Mouse (Mus musculus) kidney, embryonic 16.5 days (tissue): ENCODE data around the gene Rpl3. TPM values are rescaled to one million over a fixed set of nuclear protein-coding genes. Genes with fewer than 3 reads are reported as not detected.

Source experiments
- ATAC-seq: fragments of 200-750 bp; cut with Nextera tagmentation; 2 replicates; pipeline ENCODE4 v1.8.0; 2017; ENCODE audit warnings: moderate TSS enrichment; ENCODE audit not compliant: low FRiP score, low TSS enrichment
- H3K27ac ChIP-seq: fragments of 300-500 bp; sonication (generic); 2 replicates; pipeline ENCODE4 v1.5.1; 2014; ENCODE audit warnings: low read length
- H3K27me3 ChIP-seq: fragments of 300-500 bp; sonication (generic); 2 replicates; pipeline ENCODE4 v1.6.1; 2014; ENCODE audit warnings: low read length, control low read depth, mixed read lengths; ENCODE audit not compliant: insufficient read depth
- H3K36me3 ChIP-seq: fragments of 300-500 bp; sonication (generic); 2 replicates; pipeline ENCODE4 v1.6.1; 2014; ENCODE audit warnings: low read length, control low read depth, mixed read lengths; ENCODE audit not compliant: insufficient read depth
- H3K4me1 ChIP-seq: fragments of 300-500 bp; sonication (generic); 2 replicates; pipeline ENCODE4 v1.6.1; 2014; ENCODE audit warnings: low read length, control low read depth, mixed read lengths; ENCODE audit not compliant: insufficient read depth
- H3K4me2 ChIP-seq: fragments of 300-500 bp; sonication (generic); replicated peaks from 2 replicates; pipeline ENCODE4 v1.6.1; 2014; ENCODE audit warnings: low read depth, low read length
- H3K4me3 ChIP-seq: fragments of 300-500 bp; sonication (generic); 2 replicates; pipeline ENCODE4 v1.5.1; 2014; ENCODE audit warnings: mild to moderate bottlenecking, low read length
- H3K9ac ChIP-seq: fragments of 300-500 bp; sonication (generic); replicated peaks from 2 replicates; pipeline ENCODE4 v1.6.1; 2014; ENCODE audit warnings: low read length
- H3K9me3 ChIP-seq: fragments of 300-500 bp; sonication (generic); 2 replicates; pipeline ENCODE4 v1.6.1; 2016; ENCODE audit warnings: low read length, control low read depth
- WGBS: fragments of 180-500 bp; shearing (Covaris S2); extraction: QIAGEN DNeasy Blood & Tissue Kit; methylation state at CpG from one replicate; pipeline ENCODE4 v1.1.7; 2014; 5-methylcytosine and 5-hydroxymethylcytosine counted together
- polyA plus RNA-seq: library from polyadenylated mRNA; unstranded; fragments of >200 nt; fragmentation: Nextera tagmentation; extraction: Ambion mirVana; gene quantifications from 2 replicates; pipeline ENCODE4 v1.2.1, GENCODE M21; 2015

Gene Rpl3
- polyA plus RNA-seq, 1 experiment from 2014 or later: 1,131 TPM

DNA sequence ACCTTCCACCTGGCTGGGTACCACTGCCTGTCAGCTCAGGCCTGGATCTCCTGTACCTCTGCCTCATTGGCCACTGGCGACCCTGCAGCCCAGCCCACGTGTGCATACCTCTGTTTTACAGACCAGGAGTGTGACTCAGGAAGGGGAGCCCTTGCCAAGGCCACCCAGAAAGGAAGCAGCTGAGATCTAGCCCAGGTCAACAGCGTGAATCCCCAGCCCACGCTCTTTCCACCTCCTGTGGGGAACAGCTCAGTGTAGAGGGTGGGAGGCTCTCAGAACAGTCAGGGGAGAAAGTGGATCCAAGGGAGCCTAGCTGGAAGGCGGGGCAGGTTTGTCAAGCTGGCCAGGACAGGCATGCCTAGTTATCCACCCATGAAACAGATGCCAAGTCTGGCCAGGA, 28.8 kb downstream of the Rpl3 start:
- no peak for ATAC-seq
- Histone ChIP-seq H3K9me3 (no peaks in the 10 kb centered on the region; the same call in 1 of the 2 replicates), H3K27ac (no peak overlapping the region), H3K36me3 (no peaks in the 10 kb centered on the region), H3K9ac (no peak overlapping the region), H3K4me1 (peaks cover 9% of the 10 kb centered on the region), H3K27me3 (no peaks in the 10 kb centered on the region), H3K4me3 (no peak overlapping the region), H3K4me2 (no peak overlapping the region)
- whole genome bisulfite sequencing: 32% methylated on average over 5 of the region's 5 CpGs

DNA sequence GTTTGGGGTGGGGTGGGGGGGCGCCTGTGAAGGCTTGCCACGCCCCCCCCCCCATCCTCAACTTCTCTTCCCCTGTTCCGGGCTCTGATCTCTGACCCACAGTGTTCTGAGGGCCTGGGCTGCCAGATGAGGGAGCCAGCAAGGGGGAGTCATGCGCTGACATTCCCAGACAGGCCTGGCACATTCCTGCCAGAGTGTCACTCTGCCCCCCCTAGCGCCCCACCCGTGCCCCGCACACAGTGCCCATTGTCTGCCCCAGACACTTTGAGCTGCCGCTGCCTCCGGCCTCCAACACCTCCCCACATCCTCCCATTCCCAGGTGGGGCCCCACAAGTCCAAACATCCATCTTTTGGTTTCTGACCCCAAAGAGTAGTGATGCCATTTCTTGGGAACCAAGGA, 29.3 kb downstream of the Rpl3 start:
- no peak overlapping the region for H3K9ac ChIP-seq
- no peaks in the 10 kb centered on the region for H3K36me3 ChIP-seq
- H3K4me3 ChIP-seq: no peak overlapping the region
- no peaks in the 10 kb centered on the region for H3K27me3 ChIP-seq
- 75% methylated on average over 7 of the region's 9 CpGs for WGBS
- peaks cover 9% of the 10 kb centered on the region for H3K4me1 ChIP-seq
- no peak overlapping the region for H3K4me2 ChIP-seq
- H3K27ac ChIP-seq: no peak overlapping the region
- no peaks in the 10 kb centered on the region; the same call in 1 of the 2 replicates for H3K9me3 ChIP-seq
- no peak for ATAC-seq

DNA sequence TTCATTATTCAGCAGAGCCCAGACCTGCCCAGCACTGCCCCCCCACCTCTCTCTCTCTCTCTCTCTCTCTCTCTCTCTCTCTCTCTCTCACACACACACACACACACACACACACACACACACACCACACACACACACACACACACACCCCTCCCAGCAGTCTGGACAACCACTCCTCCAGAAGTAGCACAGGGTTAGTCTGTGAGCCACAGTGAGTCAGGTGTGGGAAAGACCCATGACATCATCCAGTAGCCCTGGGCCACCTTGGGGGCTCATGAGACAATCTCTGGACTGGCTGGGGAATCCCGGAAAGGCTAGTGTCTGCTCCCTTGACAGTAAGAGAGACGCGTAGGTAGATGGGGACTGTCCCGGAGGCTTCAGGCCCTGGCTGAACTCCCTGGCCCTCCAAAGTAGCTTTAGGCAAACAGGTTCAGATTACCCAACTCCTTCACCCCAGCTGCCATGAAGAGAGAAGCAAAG, 30.6 kb downstream of the Rpl3 start:
- H3K27me3 ChIP-seq: no peaks in the 10 kb centered on the region
- no peak overlapping the region for H3K4me3 ChIP-seq
- H3K36me3 ChIP-seq: no peaks in the 10 kb centered on the region
- H3K27ac ChIP-seq: no peak overlapping the region
- H3K9me3 ChIP-seq: no peaks in the 10 kb centered on the region; the same call in 1 of the 2 replicates
- peaks cover 9% of the 10 kb centered on the region for H3K4me1 ChIP-seq
- H3K4me2 ChIP-seq: no peak overlapping the region
- no peak for ATAC-seq
- H3K9ac ChIP-seq: no peak overlapping the region
- WGBS: 84% methylated on average over 4 of the region's 4 CpGs

DNA sequence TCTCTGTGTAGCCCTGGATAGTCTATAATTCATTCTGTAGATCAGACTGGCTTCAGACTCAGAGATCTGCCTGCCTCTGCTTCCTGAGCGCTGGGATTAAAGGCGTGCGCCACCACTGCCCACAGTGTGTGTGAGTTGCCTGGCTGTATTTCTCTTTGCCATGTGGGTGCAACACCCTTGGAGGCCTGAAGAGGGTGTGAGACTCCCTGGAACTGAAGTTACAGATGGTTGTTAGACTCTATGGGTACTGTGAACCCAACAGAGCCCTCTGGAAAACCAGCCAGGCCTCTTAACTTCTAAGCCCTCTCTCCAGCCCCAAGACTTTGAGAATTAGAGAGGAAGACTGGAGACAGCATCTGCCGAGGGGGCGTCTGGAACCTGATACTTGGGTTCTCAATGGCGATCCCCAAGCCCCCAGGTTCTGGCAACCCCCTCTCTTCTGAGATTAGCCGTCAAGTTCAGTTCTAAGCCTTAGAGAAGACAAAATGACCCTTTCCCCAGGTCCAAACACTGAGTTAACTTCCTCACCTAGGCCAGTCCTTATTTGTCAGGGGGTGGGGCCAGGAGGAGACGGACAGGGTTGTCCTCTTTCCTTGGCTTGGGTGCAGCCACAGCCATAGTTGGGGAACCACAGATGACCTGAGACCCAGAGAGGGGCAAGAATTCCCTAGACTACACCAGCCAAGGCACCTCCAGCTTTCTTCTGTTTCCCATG, 31.2 kb downstream of the Rpl3 start:
- no peaks in the 10 kb centered on the region; the same call in 1 of the 2 replicates for H3K9me3 ChIP-seq
- H3K27me3 ChIP-seq: no peaks in the 10 kb centered on the region
- H3K9ac ChIP-seq: no peak overlapping the region
- no peak overlapping the region for H3K4me3 ChIP-seq
- peak overlapping the region; percentile 56; the same call in 1 of the 2 replicates for H3K27ac ChIP-seq
- no peak overlapping the region for H3K4me2 ChIP-seq
- H3K4me1 ChIP-seq: peaks cover 9% of the 10 kb centered on the region
- ATAC-seq: no peak
- 86% methylated on average over 8 of the region's 8 CpGs for WGBS
- H3K36me3 ChIP-seq: no peaks in the 10 kb centered on the region

DNA sequence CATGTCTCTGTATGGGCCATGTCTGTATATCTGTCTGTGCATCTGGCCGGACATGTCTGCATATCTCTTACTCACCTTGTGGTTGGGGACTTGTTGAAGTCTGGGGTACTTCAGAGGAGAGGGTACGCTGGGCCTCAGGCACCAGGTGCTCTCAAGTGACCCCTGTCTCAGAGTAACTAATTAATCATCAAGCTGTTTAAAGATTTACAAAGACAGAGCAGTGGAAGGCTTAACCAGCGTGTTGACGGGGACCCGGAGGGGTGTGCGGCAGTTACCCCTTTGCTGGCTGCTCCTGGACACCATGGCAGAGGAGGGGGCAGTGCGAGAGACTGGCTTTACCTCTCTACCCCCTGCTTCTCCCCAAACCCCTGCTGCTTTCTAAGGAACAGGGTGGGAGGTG, 32.1 kb downstream of the Rpl3 start:
- Histone ChIP-seq H3K9ac (no peak overlapping the region), H3K27me3 (no peaks in the 10 kb centered on the region), H3K36me3 (no peaks in the 10 kb centered on the region), H3K27ac (peak overlapping the region; percentile 74), H3K9me3 (no peaks in the 10 kb centered on the region; the same call in 1 of the 2 replicates), H3K4me3 (no peak overlapping the region), H3K4me1 (peaks cover 9% of the 10 kb centered on the region), H3K4me2 (0 out of 2 replicates have a peak overlapping the region, but pooled peaks have one; percentile 23)
- 37% methylated on average over 7 of the region's 7 CpGs for WGBS
- peak; percentile 78 for ATAC-seq

DNA sequence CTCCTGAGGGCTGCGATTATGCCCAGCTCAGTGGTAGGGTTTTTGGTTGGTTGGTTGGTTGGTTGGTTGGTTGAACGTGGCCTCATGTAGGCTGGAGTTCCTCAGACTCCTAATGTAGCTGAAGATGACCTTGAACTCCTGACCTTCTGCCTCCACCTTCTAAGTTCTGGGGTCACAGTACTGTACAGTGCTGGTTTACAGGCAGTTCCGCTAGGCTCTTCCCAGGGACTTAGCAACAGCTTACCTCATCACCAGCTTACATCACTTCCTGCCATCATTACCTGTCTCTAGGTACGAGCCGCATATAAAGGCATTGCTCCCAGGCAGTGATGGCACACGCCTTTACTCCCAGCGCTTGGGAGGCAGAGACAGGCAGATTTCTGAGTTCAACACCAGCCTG, 33.5 kb downstream of the Rpl3 start:
- Histone ChIP-seq H3K4me1 (peaks cover 7% of the 10 kb centered on the region), H3K4me2 (no peak overlapping the region), H3K27me3 (no peaks in the 10 kb centered on the region), H3K36me3 (no peaks in the 10 kb centered on the region), H3K4me3 (no peak overlapping the region), H3K9ac (no peak overlapping the region), H3K9me3 (no peaks in the 10 kb centered on the region; the same call in 1 of the 2 replicates), H3K27ac (no peak overlapping the region)
- ATAC-seq: no peak
- 93% methylated on average over 7 of the region's 7 CpGs for WGBS

DNA sequence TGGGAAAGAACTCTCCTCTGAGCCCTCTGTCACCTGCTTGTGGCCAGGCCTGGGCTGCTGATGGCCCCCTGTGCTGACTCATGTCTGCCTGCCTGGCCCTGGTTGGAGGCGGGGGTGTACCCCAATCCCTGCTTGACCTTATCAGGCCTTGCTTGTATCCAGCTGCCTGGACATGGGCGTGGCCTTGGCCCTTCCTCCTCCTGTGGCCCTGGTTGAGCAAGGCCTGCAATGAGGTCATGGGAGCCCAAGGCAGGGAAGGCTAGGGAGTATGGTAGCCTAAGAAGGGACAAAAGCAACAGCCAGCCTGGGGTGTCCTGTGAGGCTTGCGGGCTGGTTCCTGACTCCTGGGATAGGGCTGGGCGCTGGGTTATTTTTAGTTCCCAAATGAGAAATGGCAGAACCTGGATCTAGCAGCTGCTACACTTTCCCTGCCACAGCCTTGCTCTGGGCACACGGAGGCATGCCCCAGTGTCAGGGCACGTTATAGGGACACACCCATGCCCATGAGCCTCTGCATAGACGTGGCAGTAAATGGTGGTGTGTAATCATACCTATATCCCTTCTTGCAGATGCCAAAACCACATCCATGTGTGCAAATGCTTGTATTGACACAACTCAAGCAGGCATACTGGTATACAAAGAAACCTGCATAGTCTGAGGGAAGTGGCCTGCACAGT, 37.5 kb downstream of the Rpl3 start:
- H3K9me3 ChIP-seq: no peaks in the 10 kb centered on the region
- H3K4me1 ChIP-seq: peaks cover 5% of the 10 kb centered on the region; the same call in 1 of the 2 replicates
- H3K9ac ChIP-seq: no peak overlapping the region
- H3K36me3 ChIP-seq: no peaks in the 10 kb centered on the region
- no peak overlapping the region for H3K4me2 ChIP-seq
- ATAC-seq: no peak
- H3K27ac ChIP-seq: no peak overlapping the region
- H3K27me3 ChIP-seq: no peaks in the 10 kb centered on the region
- WGBS: 86% methylated on average over 7 of the region's 7 CpGs
- H3K4me3 ChIP-seq: no peak overlapping the region

DNA sequence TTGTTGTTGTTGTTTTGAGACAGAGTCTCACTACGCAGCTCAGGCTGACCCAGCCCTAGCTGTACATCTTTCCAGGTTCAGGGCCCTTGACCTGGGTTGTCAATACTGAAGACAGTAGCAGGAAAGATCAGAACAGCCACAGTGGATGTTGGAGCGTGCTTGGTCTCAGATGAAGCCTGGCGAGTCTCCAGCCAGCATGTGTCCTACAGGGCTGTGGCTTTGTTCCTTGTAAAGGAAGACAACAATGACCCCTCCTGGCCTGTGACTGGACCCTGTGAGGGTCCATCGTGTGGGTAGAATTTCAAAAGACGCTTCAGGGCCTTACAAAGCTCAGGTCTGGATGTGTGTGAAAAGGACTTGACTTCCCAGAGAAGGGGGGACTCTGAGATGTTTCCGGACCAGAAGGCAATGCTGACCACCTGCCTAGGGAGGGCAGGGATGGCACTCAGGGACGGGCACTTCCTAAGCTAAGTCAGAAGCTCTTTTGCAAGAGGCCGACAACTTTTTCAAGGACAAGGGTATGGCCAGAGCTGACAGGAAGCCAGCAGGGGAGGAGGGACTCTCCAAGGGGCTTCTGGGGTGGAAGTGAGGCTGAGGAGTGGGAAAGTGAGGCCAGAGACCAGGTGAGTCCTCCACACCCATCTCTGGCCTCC, 38.2 kb downstream of the Rpl3 start:
- ATAC-seq: no peak
- H3K27ac ChIP-seq: no peak overlapping the region
- WGBS: 69% methylated on average over 8 of the region's 8 CpGs

DNA sequence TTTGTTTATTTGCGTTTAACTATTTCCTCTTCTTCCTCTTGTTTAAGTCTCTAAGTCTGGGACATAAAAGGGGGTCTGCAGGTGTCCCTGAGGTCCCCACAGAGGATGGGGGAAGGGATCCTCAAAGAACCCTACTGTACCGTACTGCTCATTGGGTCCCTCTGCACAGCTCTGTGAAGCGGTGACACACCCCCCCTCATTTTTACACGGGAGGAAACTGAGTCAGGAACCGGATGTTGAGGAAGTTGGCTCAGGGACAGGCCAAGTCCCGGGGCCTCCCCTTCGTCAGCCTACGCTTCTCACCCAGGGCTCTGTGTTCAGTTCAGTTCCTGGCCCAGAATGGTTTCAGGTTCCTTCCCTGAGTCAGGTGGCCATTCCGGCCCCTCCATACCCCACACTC, 39.9 kb downstream of the Rpl3 start:
- no peak overlapping the region for H3K4me3 ChIP-seq
- ATAC-seq: no peak
- peaks cover 5% of the 10 kb centered on the region; the same call in 1 of the 2 replicates for H3K4me1 ChIP-seq
- no peaks in the 10 kb centered on the region for H3K9me3 ChIP-seq
- H3K4me2 ChIP-seq: no peak overlapping the region
- H3K27ac ChIP-seq: peak overlapping the region; percentile 55
- H3K27me3 ChIP-seq: no peaks in the 10 kb centered on the region
- H3K9ac ChIP-seq: no peak overlapping the region
- H3K36me3 ChIP-seq: no peaks in the 10 kb centered on the region
- WGBS: 62% methylated on average over 9 of the region's 9 CpGs

More for the DNA sequence above, 38.2 kb downstream of the Rpl3 start:
- no peak overlapping the region for H3K4me2 ChIP-seq
- H3K4me3 ChIP-seq: no peak overlapping the region
- H3K9me3 ChIP-seq: no peaks in the 10 kb centered on the region
- peaks cover 5% of the 10 kb centered on the region; the same call in 1 of the 2 replicates for H3K4me1 ChIP-seq
- no peak overlapping the region for H3K9ac ChIP-seq
- H3K36me3 ChIP-seq: no peaks in the 10 kb centered on the region
- no peaks in the 10 kb centered on the region for H3K27me3 ChIP-seq
